Mouse (Mus musculus): ENCODE measurements around the gene Spata21. TPM values are rescaled to one million over a fixed set of nuclear protein-coding genes. Genes with fewer than 3 reads are reported as not detected.

Spata21 gene
- polyA plus RNA-seq, 1 experiment from 2014 or later: not detected

- peak; percentile 97 for ATAC-seq
- no peaks in the 10 kb centered on the region for H3K27me3 ChIP-seq (replicated peaks)
- H3K36me3 ChIP-seq: peaks cover 3% of the 10 kb centered on the region; the same call in 1 of the 2 replicates
- peak within 1 kb of the TSS; percentile 60 for H3K4me3 ChIP-seq (replicated peaks)
- WGBS: under 1% methylated on average over 77 of the region's 77 CpGs
- H3K9ac ChIP-seq: peak within 1 kb of the TSS; percentile 80
- H3K9me3 ChIP-seq: no peaks in the 10 kb centered on the region
- H3K4me1 ChIP-seq (replicated peaks): peaks cover 6% of the 10 kb centered on the region; the same call in 1 of the 2 replicates
- H3K4me2 ChIP-seq (replicated peaks): peak within 1 kb of the TSS; percentile 74
- peak within 1 kb of the TSS; percentile 90 for H3K27ac ChIP-seq
Observed at GRCm38 (mm10) chr4:141060426-141061301, 27.5 kb upstream of the Spata21 start, which contains the start of gene Crocc. Gene Crocc, minus strand, starts transcription at chr4:141060550.

- Histone ChIP-seq H3K9ac (no peak overlapping the region), H3K9me3 (no peaks in the 10 kb centered on the region), H3K4me1 (replicated peaks) (0 out of 2 replicates have a peak, but pooled peaks cover 6% of the 10 kb centered on the region), H3K27ac (no peak overlapping the region), H3K27me3 (replicated peaks) (no peaks in the 10 kb centered on the region), H3K4me3 (replicated peaks) (no peak overlapping the region), H3K36me3 (peaks cover 22% of the 10 kb centered on the region), H3K4me2 (replicated peaks) (no peak overlapping the region)
- no peak for ATAC-seq
- WGBS: 88% methylated on average over 4 of the region's 4 CpGs
Observed at GRCm38 (mm10) chr4:141064104-141064659, 24.0 kb upstream of the Spata21 start.

- 0 out of 2 replicates have a peak, but pooled peaks cover 2% of the 10 kb centered on the region for H3K4me1 ChIP-seq (replicated peaks)
- 7% methylated on average over 8 of the region's 8 CpGs for WGBS
- ATAC-seq: peak; percentile 31; the same call in 1 of the 2 replicates
Observed at GRCm38 (mm10) chr4:141065123-141065522, 23.0 kb upstream of the Spata21 start.

GRCm38 (mm10) chr4:141066709-141067515, 21.2 kb upstream of the Spata21 start:
- H3K4me1 ChIP-seq (replicated peaks): no peaks in the 10 kb centered on the region
- H3K4me2 ChIP-seq (replicated peaks): no peak overlapping the region
- H3K9ac ChIP-seq: no peak overlapping the region
- peak overlapping the region; percentile 36; the same call in 1 of the 2 replicates for H3K27ac ChIP-seq
- H3K27me3 ChIP-seq (replicated peaks): no peaks in the 10 kb centered on the region
- no peak overlapping the region for H3K4me3 ChIP-seq (replicated peaks)
- H3K9me3 ChIP-seq: no peaks in the 10 kb centered on the region
- peaks cover 44% of the 10 kb centered on the region for H3K36me3 ChIP-seq
- ATAC-seq: no peak
- 75% methylated on average over 12 of the region's 12 CpGs for WGBS

More at GRCm38 (mm10) chr4:141065123-141065522, 23.0 kb upstream of the Spata21 start:
- Histone ChIP-seq H3K9me3 (no peaks in the 10 kb centered on the region), H3K4me2 (replicated peaks) (no peak overlapping the region), H3K27ac (no peak overlapping the region), H3K36me3 (peaks cover 31% of the 10 kb centered on the region), H3K9ac (no peak overlapping the region), H3K27me3 (replicated peaks) (no peaks in the 10 kb centered on the region), H3K4me3 (replicated peaks) (no peak overlapping the region)

- ATAC-seq: no peak
- Histone ChIP-seq H3K36me3 (peaks cover 49% of the 10 kb centered on the region), H3K27me3 (replicated peaks) (no peaks in the 10 kb centered on the region), H3K9ac (no peak overlapping the region), H3K9me3 (no peaks in the 10 kb centered on the region), H3K4me2 (replicated peaks) (no peak overlapping the region), H3K27ac (0 out of 2 replicates have a peak overlapping the region, but pooled peaks have one; percentile 36), H3K4me3 (replicated peaks) (no peak overlapping the region), H3K4me1 (replicated peaks) (no peaks in the 10 kb centered on the region)
- WGBS: 84% methylated on average over 9 of the region's 9 CpGs
Observed at GRCm38 (mm10) chr4:141067516-141068046, 20.6 kb upstream of the Spata21 start.

- no peaks in the 10 kb centered on the region for H3K4me1 ChIP-seq (replicated peaks)
- no peak overlapping the region for H3K4me2 ChIP-seq (replicated peaks)
- H3K9ac ChIP-seq: no peak overlapping the region
- no peak for ATAC-seq
- H3K4me3 ChIP-seq (replicated peaks): no peak overlapping the region
- no peaks in the 10 kb centered on the region for H3K9me3 ChIP-seq
- peaks cover 54% of the 10 kb centered on the region for H3K36me3 ChIP-seq
- no peaks in the 10 kb centered on the region for H3K27me3 ChIP-seq (replicated peaks)
- 88% methylated on average over 8 of the region's 8 CpGs for WGBS
- no peak overlapping the region for H3K27ac ChIP-seq
Observed at GRCm38 (mm10) chr4:141068655-141069054, 19.5 kb upstream of the Spata21 start.

- Histone ChIP-seq H3K4me3 (replicated peaks) (no peak overlapping the region), H3K9ac (no peak overlapping the region), H3K27ac (no peak overlapping the region), H3K4me2 (replicated peaks) (no peak overlapping the region), H3K4me1 (replicated peaks) (no peaks in the 10 kb centered on the region), H3K9me3 (no peaks in the 10 kb centered on the region), H3K36me3 (peaks cover 54% of the 10 kb centered on the region), H3K27me3 (replicated peaks) (no peaks in the 10 kb centered on the region)
- ATAC-seq: 0 out of 2 replicates have a peak, but pooled peaks have one; percentile 10
- WGBS: 65% methylated on average over 4 of the region's 4 CpGs
Observed at GRCm38 (mm10) chr4:141069731-141070130, 18.4 kb upstream of the Spata21 start.

GRCm38 (mm10) chr4:141072502-141072901, 15.6 kb upstream of the Spata21 start:
- WGBS: 88% methylated on average over 11 of the region's 11 CpGs
- H3K27ac ChIP-seq: no peak overlapping the region
- H3K9me3 ChIP-seq: no peaks in the 10 kb centered on the region
- ATAC-seq: no peak
- H3K36me3 ChIP-seq: peaks cover 50% of the 10 kb centered on the region
- H3K4me1 ChIP-seq (replicated peaks): peaks cover 9% of the 10 kb centered on the region
- no peak overlapping the region for H3K9ac ChIP-seq
- no peak overlapping the region for H3K4me3 ChIP-seq (replicated peaks)
- H3K4me2 ChIP-seq (replicated peaks): no peak overlapping the region
- H3K27me3 ChIP-seq (replicated peaks): no peaks in the 10 kb centered on the region

GRCm38 (mm10) chr4:141073661-141074060, 14.5 kb upstream of the Spata21 start:
- H3K4me1 ChIP-seq (replicated peaks): peaks cover 10% of the 10 kb centered on the region
- peaks cover 39% of the 10 kb centered on the region for H3K36me3 ChIP-seq
- H3K27me3 ChIP-seq (replicated peaks): no peaks in the 10 kb centered on the region
- H3K4me3 ChIP-seq (replicated peaks): no peak overlapping the region
- no peaks in the 10 kb centered on the region for H3K9me3 ChIP-seq
- no peak overlapping the region for H3K9ac ChIP-seq
- H3K4me2 ChIP-seq (replicated peaks): no peak overlapping the region
- no peak overlapping the region for H3K27ac ChIP-seq
- WGBS: 86% methylated on average over 9 of the region's 9 CpGs
- ATAC-seq: no peak

- no peak for ATAC-seq
- no peaks in the 10 kb centered on the region for H3K27me3 ChIP-seq (replicated peaks)
- no peak overlapping the region for H3K4me2 ChIP-seq (replicated peaks)
- H3K36me3 ChIP-seq: peaks cover 35% of the 10 kb centered on the region
- H3K27ac ChIP-seq: no peak overlapping the region
- no peak overlapping the region for H3K4me3 ChIP-seq (replicated peaks)
- peaks cover 10% of the 10 kb centered on the region for H3K4me1 ChIP-seq (replicated peaks)
- no peak overlapping the region for H3K9ac ChIP-seq
- H3K9me3 ChIP-seq: no peaks in the 10 kb centered on the region
- WGBS: 91% methylated on average over 4 of the region's 4 CpGs
Observed at GRCm38 (mm10) chr4:141074109-141074508, 14.0 kb upstream of the Spata21 start.

GRCm38 (mm10) chr4:141076761-141077506, 11.2 kb upstream of the Spata21 start:
- Histone ChIP-seq H3K9me3 (no peaks in the 10 kb centered on the region), H3K27me3 (replicated peaks) (no peaks in the 10 kb centered on the region), H3K9ac (peak overlapping the region; percentile 84), H3K27ac (0 out of 2 replicates have a peak overlapping the region, but pooled peaks have one; percentile 2), H3K36me3 (peaks cover 12% of the 10 kb centered on the region; the same call in 1 of the 2 replicates), H3K4me3 (replicated peaks) (peak overlapping the region; percentile 78), H3K4me1 (replicated peaks) (peaks cover 10% of the 10 kb centered on the region), H3K4me2 (replicated peaks) (peak overlapping the region; percentile 87)
- WGBS: 75% methylated on average over 17 of the region's 17 CpGs
- ATAC-seq: no peak

Data from intestine, embryonic 15.5 days (tissue).